Mouse (Mus musculus) erythroblast, embryonic 14.5 days (primary cell): ENCODE results near the gene Phc2. TPM values are rescaled to one million over a fixed set of nuclear protein-coding genes. Genes with fewer than 3 reads are reported as not detected.
A peak's percentile ranks its signal among the peaks of the same experiment; 100 is the strongest.

Experiments
- H3K27me3 ChIP-seq: 2 replicates; pipeline ENCODE4 v1.6.1; 2012; ENCODE audit warnings: inconsistent platforms; ENCODE audit not compliant: control insufficient read depth
- H3K36me3 ChIP-seq: 2 replicates; pipeline ENCODE4 v1.6.1; 2012; ENCODE audit warnings: mild to moderate bottlenecking, inconsistent platforms; ENCODE audit not compliant: control insufficient read depth
- H3K4me1 ChIP-seq: 2 replicates; pipeline ENCODE4 v1.6.1; 2012; ENCODE audit warnings: inconsistent platforms; ENCODE audit not compliant: control insufficient read depth
- H3K4me3 ChIP-seq: replicated peaks from 2 replicates; pipeline ENCODE3; 2012; ENCODE audit warnings: moderate library complexity, mild to moderate bottlenecking, inconsistent platforms
- H3K9me3 ChIP-seq: 2 replicates; pipeline ENCODE4 v1.6.1; 2012; ENCODE audit warnings: low read length, inconsistent platforms, mixed read lengths; ENCODE audit not compliant: control insufficient read depth
- GATA1 ChIP-seq: IDR thresholded peaks from 2 replicates; pipeline ENCODE4 v1.6.1; 2012; ENCODE audit warnings: low read length, inconsistent platforms, mixed read lengths
- TAL1 ChIP-seq: IDR thresholded peaks from 3 replicates; pipeline ENCODE4 v1.6.1; 2012; ENCODE audit warnings: low read length, inconsistent platforms, mixed read lengths
- polyA plus RNA-seq: library from polyadenylated mRNA; stranded (reverse); fragments of >175 nt; gene quantifications from 2 replicates; pipeline ENCODE4 v1.2.3, GENCODE M21; 2012

Phc2 gene
- polyA plus RNA-seq, 1 experiment: 9.0 TPM

GRCm38 (mm10) chr4:128788108-128788507 is 133.6 kb downstream of the Phc2 start:
- no peaks in the 10 kb centered on the region for H3K27me3 ChIP-seq

GRCm38 (mm10) chr4:128789646-128790045 is 135.1 kb downstream of the Phc2 start:
- peaks cover 79% of the 10 kb centered on the region for H3K36me3 ChIP-seq
- TF ChIP-seq TAL1 (no peak), GATA1 (no peak)
- H3K27me3 ChIP-seq: no peaks in the 10 kb centered on the region
- no peaks in the 10 kb centered on the region for H3K9me3 ChIP-seq
- peaks cover 5% of the 10 kb centered on the region; the same call in 1 of the 2 replicates for H3K4me1 ChIP-seq
- peak overlapping the region; percentile 38 for H3K4me3 ChIP-seq

More at GRCm38 (mm10) chr4:128788108-128788507, 133.6 kb downstream of the Phc2 start:
- Histone ChIP-seq H3K4me3 (no peak overlapping the region), H3K36me3 (peaks cover 75% of the 10 kb centered on the region), H3K4me1 (peaks cover 5% of the 10 kb centered on the region), H3K9me3 (no peaks in the 10 kb centered on the region)
- no peak for TF ChIP-seq GATA1
- TF ChIP-seq TAL1: no peak

DNA sequence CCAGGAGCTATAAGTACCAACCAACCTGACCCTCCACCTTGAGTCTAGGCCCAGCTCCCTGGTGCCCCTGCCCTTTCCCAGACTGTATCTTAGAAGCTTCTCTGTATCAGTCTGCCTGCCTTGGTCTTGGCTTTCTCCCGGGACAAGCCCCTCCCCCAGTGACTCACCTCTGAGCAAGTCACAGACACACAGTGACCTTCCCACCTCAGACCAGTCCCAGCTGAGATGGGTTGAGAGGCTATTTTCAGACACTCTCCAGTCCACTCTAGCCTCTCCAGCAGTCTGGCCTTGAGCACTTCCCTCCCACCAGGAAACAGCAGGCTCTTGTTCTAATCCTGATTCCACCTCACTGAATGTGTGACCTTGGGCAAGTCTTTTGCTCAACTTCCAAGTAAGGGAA is 139.2 kb downstream of the Phc2 start:
- no peak overlapping the region for H3K4me3 ChIP-seq
- H3K27me3 ChIP-seq: no peaks in the 10 kb centered on the region
- peaks cover 33% of the 10 kb centered on the region for H3K4me1 ChIP-seq
- H3K36me3 ChIP-seq: peaks cover 43% of the 10 kb centered on the region
- TF ChIP-seq GATA1 (no peak), TAL1 (no peak)
- no peaks in the 10 kb centered on the region for H3K9me3 ChIP-seq

- peaks cover 38% of the 10 kb centered on the region for H3K4me1 ChIP-seq
- no peaks in the 10 kb centered on the region for H3K27me3 ChIP-seq
- no peak overlapping the region for H3K4me3 ChIP-seq
- TF ChIP-seq TAL1 (no peak), GATA1 (no peak)
- H3K36me3 ChIP-seq: peaks cover 47% of the 10 kb centered on the region
- H3K9me3 ChIP-seq: no peaks in the 10 kb centered on the region
Observed at GRCm38 (mm10) chr4:128794198-128794597, 139.7 kb downstream of the Phc2 start.

GRCm38 (mm10) chr4:128795596-128795995 is 141.1 kb downstream of the Phc2 start:
- H3K36me3 ChIP-seq: peaks cover 40% of the 10 kb centered on the region
- no peaks in the 10 kb centered on the region for H3K9me3 ChIP-seq
- no peaks in the 10 kb centered on the region for H3K27me3 ChIP-seq
- H3K4me3 ChIP-seq: no peak overlapping the region
- TF ChIP-seq TAL1 (no peak), GATA1 (no peak)
- H3K4me1 ChIP-seq: peaks cover 38% of the 10 kb centered on the region

DNA sequence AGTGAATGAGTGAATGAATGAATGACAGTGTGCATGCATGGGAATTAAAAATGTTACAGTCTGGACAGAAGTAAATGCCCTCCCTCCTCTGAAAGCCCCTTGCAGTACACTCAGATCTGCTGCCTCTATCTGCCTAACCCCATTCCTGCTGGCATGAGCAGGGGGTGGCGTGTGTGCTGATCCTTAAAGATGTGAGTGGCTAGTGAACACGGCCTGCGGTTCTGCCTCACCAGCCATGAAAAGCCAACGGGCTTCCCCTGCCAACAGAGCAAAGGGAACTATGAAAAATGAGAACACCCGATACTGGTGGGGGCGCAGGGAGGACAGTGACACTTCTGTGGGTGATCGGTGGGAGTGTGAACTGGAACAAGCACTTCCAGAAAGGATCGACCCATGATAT is 142.3 kb downstream of the Phc2 start:
- peaks cover 45% of the 10 kb centered on the region for H3K4me1 ChIP-seq
- H3K9me3 ChIP-seq: no peaks in the 10 kb centered on the region
- no peak overlapping the region for H3K4me3 ChIP-seq
- TF ChIP-seq GATA1 (no peak), TAL1 (no peak)
- H3K27me3 ChIP-seq: no peaks in the 10 kb centered on the region
- peaks cover 43% of the 10 kb centered on the region for H3K36me3 ChIP-seq

DNA sequence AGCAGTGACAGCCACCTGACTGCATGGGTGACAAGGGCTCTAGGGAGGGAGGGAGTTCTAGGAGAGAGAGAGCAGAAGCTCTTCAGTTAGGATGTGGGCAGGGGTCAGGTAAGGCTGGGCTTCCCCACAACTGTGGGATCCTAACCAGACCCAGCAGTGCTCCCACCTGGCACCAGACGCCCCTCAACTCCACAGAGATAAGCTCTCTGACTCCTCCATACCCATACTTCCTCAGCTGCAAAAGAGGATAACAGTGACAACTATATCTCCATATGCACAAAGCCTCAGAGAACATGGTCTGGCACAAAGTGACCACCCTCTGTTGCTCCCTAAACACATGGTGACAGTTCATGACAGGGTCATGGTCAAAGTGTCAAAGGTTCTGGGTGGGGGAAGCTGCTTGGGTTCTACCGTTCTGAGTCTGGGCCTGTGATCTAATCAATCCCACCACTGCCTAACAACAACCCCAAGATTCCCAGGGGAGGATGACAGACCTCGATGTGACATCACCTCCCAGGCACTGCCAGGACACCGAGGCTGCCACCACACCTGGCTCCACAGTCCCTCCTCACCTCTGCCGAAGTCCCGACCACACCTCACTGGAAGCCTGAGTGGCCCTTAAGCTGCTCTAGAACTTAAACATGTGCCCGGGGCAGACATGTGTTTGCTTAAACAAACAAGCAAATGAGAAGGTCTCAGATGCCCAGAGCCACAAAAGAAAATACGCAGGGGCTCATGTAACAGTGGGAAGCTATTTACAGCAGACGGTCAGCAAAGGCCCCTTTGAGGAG is 147.4 kb downstream of the Phc2 start:
- TF ChIP-seq GATA1: no peak
- TF ChIP-seq TAL1: no peak
- no peaks in the 10 kb centered on the region for H3K9me3 ChIP-seq
- H3K4me1 ChIP-seq: peaks cover 62% of the 10 kb centered on the region
- H3K27me3 ChIP-seq: no peaks in the 10 kb centered on the region
- no peak overlapping the region for H3K4me3 ChIP-seq
- H3K36me3 ChIP-seq: peaks cover 25% of the 10 kb centered on the region

Other genes starting within 250 kb of the Phc2 start
- 0.06 and 0.08 TPM in 2 replicates for gene Zscan20, start 44.6 kb upstream of the Phc2 start, polyA plus RNA-seq
- 0.01 and 0.02 TPM in 2 replicates for gene Tlr12, start 36.1 kb upstream of the Phc2 start, polyA plus RNA-seq
- gene A3galt2, start 100.7 kb downstream of the Phc2 start, polyA plus RNA-seq: not detected in 2 replicates
- 6.5 and 6.7 TPM in 2 replicates for gene Zfp362, start 151.3 kb downstream of the Phc2 start, polyA plus RNA-seq
- gene Trim62, start 228.9 kb downstream of the Phc2 start, polyA plus RNA-seq: not detected in 2 replicates